Mouse (Mus musculus) lung, postnatal 10 days (tissue): ENCODE data around the gene Pmpcb.
A peak's percentile ranks its signal among the peaks of the same experiment; 100 is the strongest.

Source experiments
- DNase-seq: peaks from one replicate; pipeline ENCODE4 v3.0.0; 2021

The Pmpcb gene

DNA sequence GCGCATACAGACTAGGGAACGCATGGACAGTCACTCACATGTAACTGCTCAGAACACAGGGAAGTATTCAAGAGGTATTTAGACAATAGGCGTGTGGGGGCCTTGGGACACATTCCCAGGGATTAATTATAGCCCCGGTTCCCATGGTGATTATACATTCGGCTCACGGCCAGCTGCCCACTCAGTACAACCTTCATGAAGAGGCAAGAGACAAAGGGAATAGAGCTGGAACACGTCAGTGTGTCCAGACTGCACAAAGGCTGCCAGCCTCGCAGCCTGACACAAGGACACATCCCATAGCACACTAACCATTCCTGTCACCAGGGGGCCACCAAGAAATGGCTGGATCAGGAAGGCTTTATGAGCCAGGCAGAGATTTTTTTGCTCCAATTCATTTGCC, 4.0 kb upstream of the Pmpcb start:
- peak; percentile 79 for DNase-seq

DNA sequence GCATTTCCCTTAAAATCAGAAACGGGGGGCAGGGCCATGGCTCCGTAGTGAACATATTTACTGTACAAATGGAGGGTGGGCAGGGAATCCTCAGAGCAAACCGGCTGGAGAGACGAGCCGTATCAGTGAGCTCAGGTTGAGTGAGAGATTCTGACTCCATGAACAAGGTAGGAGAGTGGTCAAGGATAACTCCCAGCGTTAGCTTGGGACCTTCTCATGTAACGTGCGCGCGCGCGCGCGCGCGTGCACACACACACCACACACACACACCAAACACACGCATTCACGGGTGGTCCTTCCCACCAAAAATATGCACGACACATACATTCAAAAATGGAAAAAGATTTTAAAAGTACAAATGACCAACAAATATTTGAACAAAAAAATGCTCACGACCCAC, 1.8 kb upstream of the Pmpcb start:
- no peak for DNase-seq

DNA sequence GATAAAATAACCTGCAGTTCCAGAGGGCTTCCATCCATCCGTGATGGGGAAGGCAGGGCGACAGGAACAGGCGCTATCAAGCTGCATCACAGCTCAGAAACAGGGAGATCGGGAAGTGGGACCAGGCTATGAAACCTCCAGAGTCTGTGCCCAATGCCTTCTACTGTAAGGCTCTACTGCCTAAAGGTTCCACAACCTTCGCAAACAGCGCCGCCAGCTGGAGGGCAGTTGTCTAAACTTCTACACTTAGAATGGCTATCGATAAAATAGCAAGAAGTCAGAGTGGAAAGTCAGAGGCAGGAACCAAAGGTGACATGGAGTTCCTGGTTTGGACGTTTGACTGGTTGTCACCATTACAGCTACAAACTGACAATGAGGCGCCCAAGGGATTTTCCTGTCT, 1.4 kb upstream of the Pmpcb start:
- peak; percentile 84 for DNase-seq

DNA sequence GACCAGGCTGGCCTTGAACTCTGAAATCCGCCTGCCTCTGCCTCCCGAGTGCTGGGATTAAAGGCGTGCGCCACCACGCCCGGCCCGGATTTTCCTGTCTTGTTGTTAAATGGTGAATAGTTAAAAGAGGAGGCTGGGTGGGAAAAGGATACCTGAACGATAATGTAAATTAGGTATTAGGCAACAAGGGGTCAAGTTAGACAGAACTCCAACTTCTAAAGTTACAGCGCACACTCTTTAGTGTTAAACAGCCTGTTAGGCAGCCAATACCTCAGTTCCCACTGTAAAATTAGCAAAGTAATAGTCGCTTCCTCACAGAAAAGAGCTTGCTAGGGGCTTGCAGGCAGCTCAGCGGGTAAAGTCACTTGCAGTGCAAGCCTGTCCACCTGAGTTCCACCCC, 895 bp upstream of the Pmpcb start:
- no peak for DNase-seq

DNA sequence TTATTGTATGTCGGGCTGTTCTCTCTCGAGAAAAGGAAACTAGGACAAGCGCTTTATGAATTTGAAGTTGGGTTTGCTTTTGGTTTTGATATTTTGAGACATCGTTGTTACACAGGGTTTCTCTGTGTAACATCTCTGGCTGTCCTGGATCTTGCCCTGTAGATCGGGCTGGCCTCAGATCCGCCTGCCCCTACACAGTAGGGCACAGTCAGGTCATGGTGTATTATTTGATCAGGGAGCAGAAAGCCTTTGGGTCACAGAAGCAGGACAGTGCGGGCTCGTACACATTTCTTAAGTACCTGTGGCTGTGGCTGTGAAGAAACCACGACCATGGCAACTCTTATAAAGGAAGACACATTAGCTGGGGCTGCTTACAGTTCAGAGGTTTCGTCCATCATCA, 679 bp downstream of the Pmpcb start:
- no peak for DNase-seq

DNA sequence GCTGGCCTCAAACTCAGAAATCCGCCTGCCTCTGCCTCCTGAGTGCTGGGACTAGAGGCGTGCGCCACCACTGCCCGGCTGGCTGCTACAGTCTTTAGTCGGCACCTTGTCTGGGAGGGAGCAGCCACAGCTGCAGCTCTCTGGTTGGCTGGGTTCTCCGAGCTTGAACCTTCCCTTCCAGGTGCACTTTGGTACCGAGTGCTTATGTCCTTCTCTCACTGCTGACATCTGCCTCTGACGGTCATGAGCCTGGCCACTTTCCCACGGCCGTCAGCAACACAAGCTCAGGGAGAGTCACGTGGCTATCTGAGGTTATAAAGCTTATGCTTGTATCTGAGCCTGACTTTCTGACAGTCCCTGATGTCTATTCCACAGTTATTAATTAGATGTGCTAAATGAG, 2.2 kb downstream of the Pmpcb start:
- DNase-seq = no peak

DNA sequence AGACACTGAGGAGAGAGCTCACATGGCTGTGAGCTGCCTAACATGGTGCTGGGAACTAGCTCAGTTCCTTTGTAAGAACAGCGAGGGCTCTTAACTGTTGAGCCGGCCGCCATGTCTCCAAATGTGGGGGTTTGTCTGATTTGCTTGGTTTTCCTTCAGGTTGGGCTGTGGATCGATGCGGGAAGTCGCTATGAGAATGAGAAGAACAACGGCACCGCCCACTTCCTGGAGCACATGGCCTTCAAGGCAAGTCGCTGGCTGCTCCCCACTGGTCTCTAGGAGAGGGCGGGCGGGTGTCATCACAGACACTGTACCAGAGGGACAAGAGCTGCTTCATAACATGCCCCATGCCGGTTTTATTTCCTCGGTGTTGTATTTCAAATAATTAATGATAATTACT, 2.9 kb downstream of the Pmpcb start:
- no peak for DNase-seq

DNA sequence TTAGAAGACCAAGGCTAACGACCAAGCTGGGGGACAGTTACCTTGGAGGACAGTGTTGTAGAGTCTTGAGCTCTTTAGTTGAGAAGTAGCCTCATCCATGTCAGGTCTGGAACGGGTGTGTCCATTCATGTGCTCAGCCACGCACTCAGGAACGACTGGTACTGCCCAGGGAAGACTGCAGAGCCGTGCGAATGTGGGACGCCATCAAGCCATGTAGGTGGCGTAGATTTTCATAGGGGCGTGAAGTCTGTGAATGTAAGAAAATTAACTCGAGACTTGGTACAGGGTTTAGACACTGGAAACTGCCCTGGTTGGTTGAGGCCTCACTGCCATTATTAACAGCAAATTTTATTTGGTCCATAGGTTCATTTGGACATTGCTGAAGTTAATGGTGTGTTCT, 6.7 kb downstream of the Pmpcb start:
- DNase-seq = no peak

DNA sequence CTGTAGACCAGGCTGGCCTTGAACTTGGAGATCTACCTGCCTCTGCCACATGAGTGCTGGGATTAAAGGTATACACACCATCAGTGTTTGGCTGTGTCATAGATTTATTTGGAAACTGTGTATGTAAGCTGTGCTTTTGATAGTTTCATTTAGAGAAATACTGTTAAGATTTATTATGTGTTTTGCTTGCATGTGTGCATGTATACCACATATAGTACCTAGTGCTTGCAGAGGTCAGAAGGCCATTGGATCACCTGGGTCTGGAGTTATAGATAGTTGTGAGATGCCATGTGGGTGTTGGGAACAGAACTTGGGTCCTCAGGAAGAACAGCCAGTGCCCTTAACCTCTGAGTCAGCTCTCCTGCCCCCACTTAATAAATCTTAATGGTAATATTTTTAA, 7.7 kb downstream of the Pmpcb start:
- DNase-seq = no peak

DNA sequence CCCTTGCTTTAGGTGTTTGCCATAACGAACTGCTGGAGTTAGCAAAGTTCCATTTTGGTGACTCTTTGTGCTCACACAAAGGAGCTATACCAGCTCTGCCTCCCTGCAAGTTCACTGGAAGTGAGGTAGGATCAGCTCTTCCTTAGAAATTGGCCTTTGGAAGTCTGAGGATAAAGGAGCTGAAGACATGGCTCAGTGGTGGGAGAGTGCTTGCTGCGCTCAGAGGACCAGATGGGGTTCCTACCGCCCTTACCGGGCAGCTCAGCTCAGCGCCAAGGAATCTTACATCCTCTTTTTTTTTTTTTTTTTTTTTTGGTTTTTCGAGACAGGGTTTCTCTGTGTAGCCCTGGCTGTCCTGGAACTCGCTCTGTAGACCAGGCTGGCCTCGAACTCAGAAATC, 9.0 kb downstream of the Pmpcb start:
- DNase-seq = no peak

DNA sequence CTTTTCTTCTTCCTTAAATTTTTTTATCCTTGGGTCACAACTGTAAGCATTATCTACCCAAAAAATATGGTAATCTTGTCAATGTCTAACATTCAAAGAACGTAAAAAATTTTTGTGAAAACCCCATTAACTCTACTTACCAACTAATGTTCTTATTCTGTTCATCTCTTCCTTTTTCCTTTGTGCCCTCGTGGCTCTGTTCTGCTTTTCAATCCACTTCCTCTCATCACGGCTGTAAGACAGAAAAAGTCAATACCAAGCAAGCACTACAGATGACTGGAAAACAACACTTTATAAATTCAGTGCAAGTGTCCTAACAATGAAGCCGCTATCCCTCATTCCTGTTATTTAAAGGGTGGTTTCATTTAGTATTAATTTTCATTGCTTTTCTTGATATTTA, 31.6 kb downstream of the Pmpcb start:
- DNase-seq = no peak

DNA sequence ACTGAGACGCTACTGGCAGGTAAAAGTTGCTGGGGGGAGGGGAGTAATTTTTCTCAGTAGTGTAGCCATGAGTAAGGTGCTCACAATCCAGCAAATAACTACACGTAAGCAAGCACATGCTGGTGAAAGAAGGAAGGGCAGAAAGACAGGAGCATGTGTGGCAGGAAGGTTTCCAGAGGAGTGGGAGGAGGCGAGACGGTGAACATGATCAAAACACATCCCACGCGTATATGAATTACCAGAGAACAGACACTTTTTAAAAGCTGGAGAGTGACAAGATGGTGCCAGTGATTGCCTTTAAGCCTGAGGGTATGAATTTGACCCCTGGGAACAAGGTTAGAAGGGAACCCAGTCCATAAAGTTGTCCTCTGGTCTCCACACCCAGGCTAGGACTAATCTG, 32.9 kb downstream of the Pmpcb start:
- DNase-seq = no peak

DNA sequence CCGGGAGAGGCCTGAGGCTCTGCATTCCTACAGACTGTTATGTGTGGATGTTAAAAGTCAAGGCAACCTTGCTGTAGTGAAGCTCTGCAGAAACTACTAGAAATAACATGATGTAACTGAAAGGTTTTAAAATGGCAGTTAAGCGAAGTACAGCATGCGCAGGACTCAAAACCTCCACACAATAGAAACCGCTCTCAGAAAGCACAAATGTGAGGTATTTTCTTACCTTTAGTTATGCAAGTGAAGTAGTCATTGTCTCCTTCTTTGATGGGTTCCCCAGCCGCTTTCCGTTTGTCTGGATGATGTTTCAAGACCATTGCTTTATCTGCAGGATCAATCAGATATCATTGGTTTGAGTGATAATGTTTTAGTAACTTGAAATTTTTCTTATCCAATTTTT, 39.5 kb downstream of the Pmpcb start:
- DNase-seq = no peak

DNA sequence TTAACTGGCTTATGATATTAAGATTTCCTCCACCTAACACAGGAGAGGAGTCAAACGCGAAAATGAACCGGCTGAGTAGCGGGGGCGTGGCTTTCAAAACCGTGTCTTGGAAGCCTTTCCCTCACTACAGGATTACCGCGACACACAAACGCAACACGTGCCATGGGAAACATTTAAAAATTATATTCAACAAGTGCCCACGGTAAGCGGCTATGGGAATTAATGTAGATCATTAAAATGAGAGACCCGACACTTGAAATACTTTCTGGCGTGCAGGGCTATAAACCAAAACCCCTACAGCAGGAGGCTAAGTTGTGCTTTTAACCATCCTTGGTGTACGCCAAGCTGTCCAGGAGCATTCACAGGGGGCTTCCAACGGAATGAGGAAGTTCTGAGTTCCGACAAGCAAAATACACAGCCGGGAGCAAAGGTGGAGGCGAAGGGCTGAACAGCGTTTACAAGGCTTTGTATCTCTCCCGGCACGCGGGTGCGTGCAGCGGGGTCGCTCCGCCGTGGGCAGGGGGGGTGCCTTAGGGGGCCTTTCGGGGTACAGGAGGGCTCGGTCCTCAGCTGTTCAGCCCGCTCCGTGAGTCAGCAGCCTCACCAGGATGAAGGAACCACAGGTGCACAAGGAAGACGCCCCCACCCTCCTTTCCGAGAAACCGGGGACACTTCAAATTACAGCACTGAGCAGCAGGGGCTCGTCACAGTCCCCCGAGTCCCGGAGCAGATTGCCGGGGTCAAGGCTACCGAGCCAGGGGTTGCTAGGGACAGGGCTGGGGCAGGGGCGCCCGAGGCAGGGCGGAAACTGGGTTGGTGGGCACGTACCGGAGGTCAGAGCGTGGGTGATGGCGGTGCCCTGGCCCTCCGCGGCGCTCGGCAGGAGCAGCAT, 47.5 kb downstream of the Pmpcb start:
- DNase-seq = peak; percentile 24

DNA sequence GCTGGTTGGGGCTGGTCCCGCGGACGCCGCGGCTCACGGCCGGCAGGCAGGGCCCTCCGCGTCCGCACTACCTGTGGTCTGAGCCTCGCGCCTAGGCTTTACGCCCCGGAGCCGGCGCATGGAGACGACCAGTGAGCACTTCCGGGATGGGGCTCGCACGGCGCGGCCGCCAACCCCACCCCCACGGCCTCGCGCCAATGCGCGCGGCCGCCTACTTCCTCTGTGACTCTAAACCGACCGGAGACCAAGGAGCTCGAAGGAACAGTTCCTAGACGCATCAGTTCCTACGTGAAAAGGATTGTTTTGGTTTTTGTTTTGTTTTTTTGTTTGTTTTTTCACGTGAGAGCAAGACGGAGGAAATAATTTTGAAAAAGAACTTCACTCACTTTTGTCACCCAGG, 48.1 kb downstream of the Pmpcb start, which contains the start of the genes Dnajc2 and Psmc2:
Dnajc2 (minus strand) TSS at position 199 of the 400 bp plus-strand sequence.
Psmc2 (plus strand) TSS at position 231 of the 400 bp plus-strand sequence.
- DNase-seq = peak; percentile 93

DNA sequence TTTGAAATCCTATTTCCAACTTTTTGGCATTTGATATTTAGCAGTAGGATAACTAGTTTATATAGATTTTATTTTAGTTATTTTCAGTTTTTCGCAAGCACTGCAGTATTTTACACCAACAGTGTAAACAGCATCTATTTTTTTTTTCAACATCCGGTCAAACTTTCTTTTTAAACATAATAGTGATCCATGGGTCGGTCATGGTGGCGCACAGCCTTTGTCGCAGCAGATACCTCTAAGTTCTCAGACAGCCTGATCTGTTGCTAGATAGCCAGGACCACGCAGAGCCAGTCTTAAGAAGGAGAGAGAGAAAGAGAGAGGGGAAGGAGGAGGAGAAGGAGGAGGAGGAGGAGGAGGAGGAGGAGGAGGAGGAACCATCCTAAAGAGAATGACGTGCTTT, 48.8 kb downstream of the Pmpcb start:
- DNase-seq = no peak

DNA sequence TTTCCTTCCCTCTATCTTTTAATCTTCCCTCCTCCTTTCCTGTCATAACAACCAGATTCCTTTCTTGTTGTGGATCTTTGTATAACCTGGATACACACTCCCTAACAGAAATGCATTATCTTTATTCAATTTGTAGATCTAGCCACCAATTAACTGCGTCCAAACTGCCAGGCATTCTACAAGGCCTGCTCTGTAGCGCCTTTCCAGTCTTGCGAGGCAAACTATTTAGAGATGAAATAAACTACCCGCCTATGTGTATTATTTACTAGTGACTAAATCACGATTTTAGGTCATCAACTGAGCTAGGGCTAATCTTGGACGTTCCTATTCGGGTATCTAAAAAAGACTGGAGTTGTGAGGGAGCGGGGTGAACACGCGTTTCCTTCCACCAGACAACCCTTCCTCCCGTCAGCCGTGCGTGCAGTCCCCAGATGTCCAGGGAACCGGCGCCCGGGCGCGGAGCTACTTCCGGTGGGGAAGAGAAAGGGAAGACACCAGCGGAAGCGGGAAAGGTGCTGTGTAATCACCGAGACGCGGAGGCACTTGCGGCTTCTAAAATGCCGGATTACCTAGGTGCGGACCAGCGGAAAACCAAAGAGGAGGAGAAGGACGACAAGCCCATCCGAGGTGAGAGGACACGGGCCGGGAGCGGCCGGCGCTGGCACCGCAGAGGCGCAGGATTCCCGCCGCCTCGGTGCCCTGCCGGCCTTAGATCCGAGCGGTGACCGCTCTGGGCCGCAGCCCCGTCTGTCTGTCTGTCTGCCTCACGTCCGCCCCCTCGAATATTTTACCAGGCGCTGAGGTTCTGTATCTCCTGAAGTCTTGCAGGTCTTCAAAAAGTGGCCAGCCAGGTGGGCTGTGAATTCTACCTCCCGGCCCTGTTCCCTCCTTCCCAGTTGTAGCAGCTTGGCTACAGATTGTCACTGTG, 49.6 kb downstream of the Pmpcb start:
- DNase-seq = peak; percentile 96

DNA sequence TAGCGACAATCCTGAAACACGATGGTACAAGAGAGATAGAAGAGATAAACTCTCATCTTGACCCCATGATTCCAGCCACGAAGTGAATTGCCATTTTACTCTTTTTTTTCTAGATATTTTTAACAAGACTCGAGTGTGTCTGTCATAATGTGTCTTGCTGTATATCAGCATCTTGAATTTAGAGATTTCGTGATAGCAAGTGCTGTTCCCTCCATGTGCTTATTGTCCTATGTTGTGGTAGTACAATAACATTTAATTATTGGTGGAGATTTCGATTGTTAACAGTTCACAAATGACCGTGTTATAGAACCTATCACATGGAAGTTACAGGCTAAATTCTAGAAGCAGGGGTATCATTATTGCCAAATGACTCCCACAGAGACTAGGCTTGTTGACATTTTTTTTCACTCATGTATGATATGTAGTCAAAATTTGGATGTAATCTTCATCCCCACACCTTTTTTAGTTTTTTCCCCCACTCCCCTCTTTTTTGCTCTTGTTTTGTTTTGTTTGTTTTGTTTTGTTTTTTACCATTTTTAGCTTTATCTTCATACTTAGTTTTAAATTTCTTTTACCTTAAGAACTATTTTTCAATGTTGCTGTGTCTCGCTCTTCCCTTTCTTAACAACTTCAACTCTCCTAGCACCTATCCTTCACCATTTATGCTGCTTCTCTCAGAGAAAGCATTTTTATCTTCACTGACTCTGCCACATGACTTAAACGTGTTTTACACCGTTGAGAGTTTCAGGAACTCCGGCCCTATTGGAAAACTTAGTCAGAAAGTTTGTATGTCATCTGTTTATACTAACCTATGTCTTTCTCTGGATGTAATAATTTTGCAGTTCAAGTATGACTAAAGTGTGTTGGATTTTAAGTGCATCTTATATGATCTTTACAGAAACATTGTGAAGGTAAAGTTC, 50.5 kb downstream of the Pmpcb start:
- no peak for DNase-seq

DNA sequence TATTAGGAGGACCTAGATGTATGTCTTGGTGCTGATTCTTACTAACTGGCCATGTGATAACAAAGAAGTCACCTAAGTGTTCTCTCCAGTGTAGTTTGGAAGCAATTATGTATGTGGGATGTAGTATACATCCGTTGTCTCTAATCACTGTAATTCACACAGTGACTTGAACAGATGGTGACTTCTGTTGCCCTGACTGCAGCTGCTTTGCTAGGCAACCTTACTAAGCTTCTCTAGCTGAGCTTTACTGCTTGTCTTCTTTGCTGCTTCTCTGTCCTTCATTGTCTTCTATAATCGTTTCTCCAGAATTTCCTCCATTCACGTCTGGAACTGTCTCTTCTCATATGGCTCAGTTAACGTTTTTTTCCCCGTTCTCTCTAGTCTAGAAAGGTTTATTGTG, 52.1 kb downstream of the Pmpcb start:
- no peak for DNase-seq

DNA sequence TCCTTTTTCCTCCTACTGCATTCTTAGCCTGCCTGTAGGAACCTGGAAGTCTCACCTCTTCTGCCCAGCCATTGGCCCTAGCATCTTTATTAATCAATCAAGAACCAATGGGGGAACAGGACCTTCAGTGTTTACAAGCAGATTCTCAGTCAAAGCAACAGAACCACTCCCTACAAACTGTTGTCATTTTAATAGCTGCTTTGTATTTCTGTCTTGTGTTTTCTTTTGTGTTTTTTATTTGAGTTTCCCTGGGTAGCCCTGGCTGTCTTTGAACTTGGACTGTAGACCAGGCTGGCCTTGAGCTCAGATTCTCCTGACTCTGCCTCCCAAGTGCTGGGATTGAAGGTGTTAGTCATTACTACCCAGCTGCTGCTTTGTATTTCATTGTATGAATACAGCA, 55.2 kb downstream of the Pmpcb start:
- no peak for DNase-seq

DNA sequence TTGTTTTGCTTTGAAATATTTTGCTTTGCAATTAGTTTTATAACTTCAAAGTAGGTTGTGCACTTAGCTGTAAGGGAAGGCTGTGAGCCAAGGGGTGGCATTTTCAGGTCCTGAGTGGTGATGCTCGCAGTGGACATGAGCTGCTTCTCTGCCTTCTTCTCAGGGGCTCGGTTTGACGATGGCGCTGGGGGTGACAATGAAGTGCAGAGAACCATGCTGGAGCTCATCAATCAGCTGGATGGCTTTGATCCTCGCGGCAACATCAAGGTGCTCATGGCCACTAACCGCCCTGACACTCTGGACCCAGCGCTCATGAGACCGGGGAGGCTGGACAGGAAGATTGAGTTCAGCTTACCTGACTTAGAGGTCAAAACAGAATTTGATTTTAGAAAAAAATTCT, 66.0 kb downstream of the Pmpcb start:
- no peak for DNase-seq

DNA sequence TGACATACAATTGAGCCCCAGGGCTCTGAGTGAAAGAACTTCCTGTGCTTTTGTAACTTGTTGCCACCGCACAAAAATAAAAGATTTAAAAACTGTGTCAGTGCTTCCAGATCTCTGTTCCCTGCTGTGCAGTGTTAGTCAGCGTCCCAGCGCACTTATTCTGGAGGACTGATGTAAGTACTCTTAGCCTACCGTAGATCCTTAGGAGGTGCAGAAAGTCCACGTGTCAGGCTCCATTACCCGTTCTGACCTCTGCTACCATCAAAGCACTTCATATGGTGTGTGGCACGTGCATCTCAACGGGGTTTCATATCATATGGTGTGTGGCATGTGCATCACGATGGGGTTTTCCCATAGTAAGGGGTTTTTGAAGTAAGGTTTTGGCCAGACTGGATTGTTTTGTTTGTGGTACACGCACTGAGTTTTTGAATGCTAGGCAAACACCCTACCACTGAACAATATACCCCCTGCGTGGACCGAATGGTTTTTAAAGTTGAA, 66.8 kb downstream of the Pmpcb start:
- DNase-seq = no peak

DNA sequence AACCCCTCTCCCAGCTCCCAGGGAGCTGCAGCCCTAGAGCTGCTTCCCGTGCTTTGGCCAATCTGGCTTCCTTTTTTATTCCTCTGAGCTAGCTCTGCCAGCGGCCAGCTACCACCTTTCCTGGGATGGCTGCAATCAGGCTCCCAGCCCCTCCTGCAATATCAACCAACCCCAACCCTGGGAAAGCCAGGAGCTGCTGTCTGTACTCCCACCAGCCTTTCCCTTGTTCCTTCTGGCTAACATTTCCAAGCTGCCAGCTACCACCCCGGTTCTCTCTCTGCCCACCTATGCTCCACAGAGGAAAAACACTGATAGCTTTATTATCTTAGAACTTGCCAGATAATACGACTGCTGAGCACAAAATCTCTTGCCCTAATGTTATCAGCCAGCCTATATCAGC, 67.9 kb downstream of the Pmpcb start:
- no peak for DNase-seq
